Mouse (Mus musculus): ENCODE measurements around the gene Brk1. TPM values are rescaled to one million over a fixed set of nuclear protein-coding genes. Genes with fewer than 3 reads are reported as not detected.

Brk1 gene
- total RNA-seq (2021) = 100 to 1,000 TPM; 221 TPM
- long read RNA-seq, transcript Brk1-201 (3 exons, 1,095 nt) = major isoform, 171 of 283 reads
- long read RNA-seq, partial matches to known transcripts = 109 of 283 reads
- long read RNA-seq, other reads (novel, unspliced or antisense) = 3 of 283 reads

DNA sequence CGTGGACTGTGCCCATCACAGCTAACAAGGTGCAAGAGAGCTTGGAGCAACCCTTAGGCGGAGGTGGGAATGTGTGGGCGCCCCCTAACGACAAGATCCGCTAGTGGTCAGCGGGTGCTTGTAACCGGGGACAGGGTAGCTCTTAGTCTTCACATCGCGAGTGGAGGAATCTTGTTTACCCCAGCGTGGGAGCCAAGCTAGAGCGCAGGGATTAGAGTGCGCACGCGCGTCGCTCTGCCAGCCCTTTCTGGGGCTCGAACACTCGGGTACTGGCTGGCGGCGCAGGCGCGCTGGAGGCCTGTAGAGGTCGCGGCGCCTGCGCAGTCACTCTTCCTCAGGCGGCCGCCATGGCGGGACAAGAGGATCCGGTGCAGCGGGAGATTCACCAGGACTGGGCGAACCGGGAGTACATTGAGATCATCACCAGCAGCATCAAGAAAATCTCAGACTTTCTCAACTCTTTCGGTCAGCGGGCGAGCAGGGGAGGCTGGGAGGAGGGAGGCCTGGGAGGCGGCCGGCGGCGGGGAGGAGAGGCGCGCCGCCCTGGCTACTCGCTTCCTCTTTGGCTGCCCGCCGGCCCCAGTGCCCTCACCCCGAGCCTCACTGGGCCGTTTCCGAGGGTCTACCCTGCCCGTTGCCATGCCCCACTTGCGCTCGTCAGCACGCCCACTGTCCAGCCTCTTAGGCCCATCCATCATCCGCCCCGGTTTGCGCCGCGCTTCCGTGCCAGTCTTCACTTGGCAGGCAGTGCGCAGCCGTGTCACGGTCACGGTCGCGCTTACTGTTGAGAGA lies at the start of gene Brk1:
Gene Brk1 (plus strand): TSS at position 341 of the 792 bp plus-strand sequence.
- peak; percentile 87 to 90 for DNase-seq (ENCODE audit: low spot score in 2 of 2)

DNA sequence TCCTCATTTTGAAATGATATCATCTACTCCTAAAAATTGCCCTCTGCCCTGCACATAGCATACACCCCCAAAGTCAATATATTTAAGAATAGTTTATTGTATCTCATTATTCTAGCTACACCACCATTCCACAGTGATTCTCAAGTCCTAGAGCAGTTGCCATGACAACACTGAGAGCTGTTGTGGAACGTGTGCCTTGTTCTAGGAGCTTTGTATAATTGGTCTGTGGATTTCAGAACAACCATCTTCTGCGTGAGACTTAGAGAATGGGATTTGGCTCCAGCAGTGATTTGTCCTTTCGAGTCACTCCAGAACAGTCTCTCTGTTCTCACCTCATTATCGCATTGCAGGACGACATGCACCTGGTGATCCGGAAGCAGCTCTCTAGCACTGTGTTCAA lies 44.8 kb upstream of the Brk1 start:
- no peak for DNase-seq (ENCODE audit: low spot score in 2 of 2)

DNA sequence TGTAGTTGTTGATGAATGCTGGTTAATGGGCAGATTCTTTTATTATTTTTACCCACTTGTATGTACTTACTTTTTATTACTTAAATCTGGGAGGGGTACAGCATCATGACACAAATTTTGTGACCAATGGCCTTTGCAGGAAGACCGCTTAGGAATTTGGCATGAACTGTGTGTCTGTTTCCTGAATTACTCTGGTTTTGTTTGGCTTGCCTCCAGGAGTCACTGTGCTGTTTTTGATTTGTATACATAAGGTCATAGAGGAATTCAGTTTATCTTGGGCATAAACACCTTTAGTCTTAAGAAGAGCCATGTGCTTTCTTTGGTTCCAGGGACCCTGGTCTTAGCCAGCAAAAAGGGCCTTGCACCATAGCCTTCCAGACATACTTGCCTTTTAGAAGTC lies 40.0 kb upstream of the Brk1 start:
- no peak for DNase-seq (ENCODE audit: low spot score in 2 of 2)

DNA sequence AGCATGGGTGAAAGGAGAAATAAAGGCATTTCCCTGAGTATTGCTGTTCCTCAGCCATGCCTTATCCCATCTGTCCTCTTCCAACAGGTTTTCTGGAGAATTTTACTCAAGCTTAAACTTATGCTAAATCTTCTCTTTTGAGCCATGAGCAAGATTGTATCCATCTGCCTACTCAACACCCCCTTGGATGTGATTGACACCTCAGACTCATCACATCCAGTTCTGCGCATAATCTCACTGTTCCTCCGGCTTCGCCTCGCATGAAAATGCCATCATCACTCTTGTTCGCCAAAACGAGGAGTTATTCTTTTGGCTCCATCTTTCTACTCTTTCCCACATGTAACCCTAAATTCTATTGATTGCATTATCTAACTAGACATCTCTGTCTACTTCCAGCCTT lies 28.5 kb upstream of the Brk1 start:
- DNase-seq (ENCODE audit: low spot score in 2 of 2) = no peak

DNA sequence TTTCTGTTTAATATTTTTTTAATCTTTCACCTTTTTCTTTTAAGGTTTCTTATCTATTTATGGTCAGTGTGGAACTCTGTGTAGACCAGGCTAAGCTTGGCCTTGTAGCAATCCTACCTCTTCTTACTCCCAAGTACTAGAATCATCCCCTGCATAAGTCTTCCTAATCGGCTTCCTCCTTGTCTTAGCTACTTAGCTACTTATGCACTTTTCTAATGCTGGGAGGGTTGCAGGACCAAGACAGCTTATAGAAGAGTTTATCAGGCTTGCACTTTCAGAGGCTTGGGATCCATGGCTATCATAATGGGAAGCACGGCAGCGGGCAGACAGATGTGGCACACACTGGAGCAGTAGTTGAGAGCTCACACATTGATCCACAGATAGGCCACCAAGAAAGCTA lies 25.3 kb upstream of the Brk1 start:
- no peak for DNase-seq (ENCODE audit: low spot score in 2 of 2)

DNA sequence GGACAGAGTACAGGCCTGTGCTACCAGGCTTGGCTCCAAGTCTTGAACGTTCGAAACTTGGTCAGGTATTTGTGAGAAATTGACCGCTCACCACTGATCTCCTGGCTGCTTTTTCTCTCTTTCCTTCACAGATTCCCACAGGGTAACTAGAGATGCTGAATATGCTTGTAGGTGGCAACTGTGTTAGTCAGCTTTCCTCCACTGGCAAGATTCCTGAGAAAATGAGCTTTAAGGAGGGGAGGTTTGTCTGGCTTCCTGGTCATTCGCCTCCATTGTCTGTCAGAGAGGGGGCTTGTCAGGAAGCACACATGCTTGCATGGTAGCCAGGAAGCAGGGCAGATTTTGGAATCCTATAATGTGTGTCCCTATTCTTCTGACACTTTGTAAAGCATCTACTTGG lies 21.5 kb upstream of the Brk1 start:
- DNase-seq (ENCODE audit: low spot score in 2 of 2) = no peak

DNA sequence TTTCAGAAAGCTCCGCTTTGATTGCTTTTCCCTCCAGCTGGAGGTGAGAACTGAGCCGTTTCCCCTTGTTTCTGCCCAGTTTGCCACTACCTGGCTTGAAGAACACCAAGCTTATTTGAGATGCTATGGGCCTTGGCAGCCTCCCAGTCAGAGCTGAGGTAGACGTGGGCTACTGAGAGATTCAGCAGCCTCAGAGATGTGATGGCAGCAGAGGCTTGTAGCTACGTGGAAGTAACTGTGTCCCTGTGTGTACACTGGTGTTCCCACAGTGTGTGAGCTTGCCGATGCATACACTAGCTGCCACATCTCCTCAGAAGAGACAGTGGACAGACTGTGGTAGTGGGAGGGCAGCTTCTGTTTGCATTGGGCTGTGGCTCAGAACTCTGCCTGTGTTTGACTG lies 19.5 kb upstream of the Brk1 start:
- no peak for DNase-seq (ENCODE audit: low spot score in 2 of 2)

DNA sequence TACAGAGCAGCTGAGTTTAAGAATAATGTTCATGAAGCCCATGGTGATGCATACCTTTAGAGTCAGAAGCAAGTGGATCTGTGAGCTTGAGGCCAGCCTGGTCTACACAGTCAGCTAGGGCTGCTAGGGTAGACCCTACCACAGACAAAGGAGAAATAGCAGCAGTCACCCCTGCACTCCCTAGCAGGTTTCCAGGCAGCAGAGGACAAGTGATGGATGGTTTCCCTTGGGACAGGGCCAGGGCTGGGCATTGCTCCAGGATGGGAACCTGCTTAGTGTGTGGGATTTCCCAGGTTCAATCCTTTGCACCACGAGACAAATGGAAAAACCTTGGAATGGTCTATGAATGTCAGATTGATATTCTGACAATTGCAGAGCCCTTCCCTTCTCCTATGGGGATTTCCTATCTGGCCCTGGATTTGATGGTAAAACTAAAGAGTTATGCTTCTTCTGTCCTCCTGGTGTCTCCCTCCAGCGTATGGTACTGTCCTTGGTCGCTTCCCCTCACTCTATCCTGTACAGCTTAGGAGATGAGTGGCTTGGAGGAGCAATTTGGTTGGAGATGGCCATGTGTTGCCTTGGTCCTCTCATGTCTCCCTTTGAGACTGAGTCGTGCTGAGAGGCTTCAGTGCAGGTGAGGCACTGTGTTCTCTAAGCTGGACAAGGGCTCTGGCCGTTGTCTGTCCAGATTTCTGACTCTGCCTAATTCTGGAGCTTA lies 17.9 kb upstream of the Brk1 start:
- DNase-seq (ENCODE audit: low spot score in 2 of 2) = peak in 1 of 2 experiments; percentile 32

DNA sequence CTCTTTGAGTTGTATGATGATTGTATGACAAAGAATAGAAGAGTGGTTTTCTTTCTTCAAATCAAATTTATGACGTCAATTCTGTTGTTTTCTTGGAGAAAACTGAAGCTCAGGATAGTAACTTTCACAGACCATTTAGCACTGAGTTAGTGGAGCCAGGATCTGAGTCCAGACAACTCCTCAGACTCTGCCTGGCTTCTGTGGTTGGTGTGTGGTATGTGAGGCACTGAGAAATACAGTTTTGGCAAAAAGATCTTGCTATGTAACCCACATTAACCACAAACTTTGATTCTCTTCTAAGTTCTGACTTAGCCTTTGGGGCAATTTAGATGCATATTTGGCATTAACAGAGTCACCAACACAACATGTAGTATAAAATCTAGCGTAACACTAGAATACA lies 11.9 kb upstream of the Brk1 start:
- DNase-seq (ENCODE audit: low spot score in 2 of 2) = no peak

DNA sequence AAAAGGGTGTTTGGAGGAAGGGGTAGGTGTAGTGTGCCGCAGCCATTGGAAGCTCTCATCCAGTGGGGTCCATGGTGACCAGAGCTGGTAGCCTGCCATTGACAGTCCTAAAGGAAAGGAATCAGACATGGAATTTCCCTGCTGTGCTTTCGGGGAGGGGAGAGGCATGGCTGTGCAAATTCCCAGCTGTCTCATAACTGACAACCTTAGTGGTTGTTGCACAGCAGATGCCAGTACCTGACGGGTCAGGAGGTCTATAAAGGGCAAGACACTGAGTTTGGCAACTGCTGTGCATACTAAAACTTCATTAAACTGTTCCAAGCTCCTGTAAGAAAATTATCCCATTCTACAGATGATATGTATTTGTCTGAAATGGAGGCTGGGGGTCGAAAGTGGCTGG lies 6.6 kb upstream of the Brk1 start:
- no peak for DNase-seq (ENCODE audit: low spot score in 2 of 2)

DNA sequence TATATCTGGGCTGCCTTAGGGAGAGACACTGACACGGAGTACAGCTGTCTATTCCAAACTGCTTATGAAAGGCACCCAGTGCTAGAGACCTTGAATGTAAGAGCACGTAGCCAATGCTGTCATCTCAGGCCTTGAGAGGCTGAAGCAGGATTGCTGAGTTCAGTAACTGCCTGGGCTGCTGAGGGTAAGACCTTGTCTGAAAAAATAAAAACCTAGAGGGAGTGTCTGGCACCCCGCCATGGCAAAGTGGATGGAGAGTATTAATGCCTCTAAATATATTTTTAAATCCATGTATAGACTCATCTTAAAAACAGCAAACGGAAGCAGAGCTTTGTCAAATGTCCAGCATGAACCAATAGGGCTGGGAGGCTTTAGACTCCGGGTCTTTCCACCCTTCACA lies 4.7 kb upstream of the Brk1 start:
- no peak for DNase-seq (ENCODE audit: low spot score in 2 of 2)

DNA sequence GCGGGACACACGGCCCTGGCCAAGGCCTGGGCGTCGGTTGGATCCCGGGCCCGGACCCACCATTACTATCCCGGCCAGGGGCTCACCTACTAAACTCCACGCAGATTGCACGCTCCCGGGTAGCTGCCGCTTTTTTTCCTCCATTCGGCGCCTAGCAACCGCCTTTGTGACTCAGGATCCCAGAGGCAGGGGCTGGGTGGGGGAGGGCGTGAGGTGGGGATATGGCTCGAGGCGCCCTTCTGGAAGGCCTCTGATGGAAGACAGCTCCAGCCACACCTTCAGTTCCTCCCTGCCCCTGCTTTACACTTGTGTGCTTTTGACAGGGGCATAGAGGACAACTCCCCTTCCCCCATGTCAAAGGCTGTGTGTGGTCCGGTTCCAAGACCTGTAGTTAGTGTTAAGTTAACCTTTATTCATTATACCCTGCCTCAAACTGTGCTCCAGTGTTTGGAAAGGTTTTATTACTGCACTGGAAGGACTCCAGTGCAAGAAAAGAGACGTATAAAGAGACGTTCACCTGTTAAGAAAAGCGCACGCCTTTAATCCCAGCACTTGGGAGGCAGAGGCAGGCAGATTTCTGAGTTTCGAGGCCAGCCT lies 3.9 kb upstream of the Brk1 start, which contains the start of gene Fancd2os:
Gene Fancd2os (minus strand): TSS at position 173 of the 597 bp plus-strand sequence.
- DNase-seq (ENCODE audit: low spot score in 2 of 2) = no peak

DNA sequence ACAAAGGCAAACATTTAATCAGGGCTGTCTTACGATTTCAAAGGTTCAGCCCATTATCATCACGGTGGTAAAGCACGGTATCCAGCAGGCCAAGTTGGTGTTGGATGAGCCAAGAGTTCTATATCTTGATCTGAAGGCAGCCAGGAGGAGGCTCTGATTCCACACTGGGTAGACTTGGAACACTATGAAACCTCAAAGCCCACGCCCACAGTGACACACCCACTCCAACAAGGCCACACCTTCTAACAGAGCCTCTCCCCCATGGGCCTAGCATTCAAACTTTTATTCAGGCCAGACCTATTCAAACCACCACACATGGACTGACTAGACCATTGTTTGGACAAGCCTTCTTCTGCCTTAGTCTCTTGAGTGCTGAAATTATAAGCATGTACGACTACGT lies 1.8 kb upstream of the Brk1 start:
- DNase-seq (ENCODE audit: low spot score in 2 of 2) = no peak

DNA sequence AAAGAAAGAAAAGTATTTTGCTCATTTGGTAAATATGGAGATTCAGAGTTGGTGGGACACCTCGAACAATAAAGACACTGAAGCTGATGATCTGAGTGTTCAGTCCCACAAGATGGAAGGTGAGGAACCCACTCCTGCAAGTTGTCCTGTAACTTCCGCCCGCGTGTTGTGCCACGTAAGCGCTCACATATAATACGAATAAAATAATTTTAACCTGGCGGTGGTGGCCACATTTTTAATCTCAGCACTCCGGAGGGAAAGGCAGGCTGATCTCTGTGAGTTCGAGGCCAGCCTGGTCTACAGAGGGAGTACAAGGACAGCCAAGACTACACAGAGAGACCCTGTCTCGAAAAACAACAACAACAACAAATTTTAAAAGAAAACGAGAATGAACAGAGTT lies 579 bp upstream of the Brk1 start:
- peak in 1 of 2 experiments; percentile 18 for DNase-seq (ENCODE audit: low spot score in 2 of 2)

DNA sequence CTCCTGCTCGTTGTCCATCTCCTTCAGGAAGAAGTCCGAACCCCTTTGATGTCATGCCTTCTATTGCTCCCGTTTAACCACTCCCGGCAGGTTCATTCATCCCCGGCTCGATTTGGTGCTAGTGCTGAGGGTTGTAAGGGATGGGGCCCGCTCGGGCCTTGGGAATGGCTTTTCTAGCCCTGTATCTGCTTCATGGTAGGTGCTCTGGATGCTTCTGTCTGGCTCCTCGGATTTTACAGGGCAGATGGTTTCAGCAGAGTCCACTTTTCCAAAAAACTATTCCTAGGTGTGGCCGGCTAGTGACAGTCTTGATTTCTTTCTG lies 613 bp downstream of the Brk1 start:
- no peak for DNase-seq (ENCODE audit: low spot score in 2 of 2)

DNA sequence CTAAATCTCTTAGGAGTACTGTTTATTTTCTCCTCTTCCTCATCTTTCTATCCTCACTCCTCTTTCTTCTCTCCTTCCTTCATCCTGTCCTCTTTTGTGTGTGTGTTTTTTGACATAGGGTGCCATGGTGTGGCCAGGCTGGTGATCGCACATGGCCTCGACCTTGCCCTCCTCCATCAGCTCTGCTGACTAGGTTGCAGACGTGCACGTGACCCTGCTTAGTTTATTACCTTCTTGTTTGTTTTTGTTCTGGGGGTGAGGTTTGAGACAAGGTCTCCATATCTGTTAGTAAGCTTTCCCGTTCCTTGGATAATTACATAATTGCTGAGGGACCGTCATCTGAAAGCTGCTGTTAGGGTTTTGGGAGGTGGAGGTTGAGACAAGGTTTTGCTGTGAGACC lies 4.3 kb downstream of the Brk1 start:
- no peak for DNase-seq (ENCODE audit: low spot score in 2 of 2)

DNA sequence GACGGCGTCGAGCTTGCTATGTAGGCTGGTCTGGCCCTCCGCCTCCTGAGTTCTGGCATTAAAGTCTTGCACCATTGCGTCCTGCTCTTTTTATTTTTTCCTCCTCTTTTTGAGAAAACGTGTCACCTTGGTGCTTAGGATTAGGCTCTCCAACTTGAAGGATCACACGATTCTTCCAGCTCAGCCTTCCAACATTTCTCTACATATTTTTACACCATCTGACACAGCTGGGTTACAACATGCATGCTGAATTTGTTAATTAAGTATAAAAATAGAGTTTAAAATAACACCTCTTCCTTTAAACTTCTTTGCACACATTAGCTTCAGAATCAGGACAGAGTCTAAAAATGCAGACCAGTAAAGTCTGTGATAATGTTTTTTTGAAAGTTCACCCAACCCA lies 4.7 kb downstream of the Brk1 start:
- no peak for DNase-seq (ENCODE audit: low spot score in 2 of 2)

DNA sequence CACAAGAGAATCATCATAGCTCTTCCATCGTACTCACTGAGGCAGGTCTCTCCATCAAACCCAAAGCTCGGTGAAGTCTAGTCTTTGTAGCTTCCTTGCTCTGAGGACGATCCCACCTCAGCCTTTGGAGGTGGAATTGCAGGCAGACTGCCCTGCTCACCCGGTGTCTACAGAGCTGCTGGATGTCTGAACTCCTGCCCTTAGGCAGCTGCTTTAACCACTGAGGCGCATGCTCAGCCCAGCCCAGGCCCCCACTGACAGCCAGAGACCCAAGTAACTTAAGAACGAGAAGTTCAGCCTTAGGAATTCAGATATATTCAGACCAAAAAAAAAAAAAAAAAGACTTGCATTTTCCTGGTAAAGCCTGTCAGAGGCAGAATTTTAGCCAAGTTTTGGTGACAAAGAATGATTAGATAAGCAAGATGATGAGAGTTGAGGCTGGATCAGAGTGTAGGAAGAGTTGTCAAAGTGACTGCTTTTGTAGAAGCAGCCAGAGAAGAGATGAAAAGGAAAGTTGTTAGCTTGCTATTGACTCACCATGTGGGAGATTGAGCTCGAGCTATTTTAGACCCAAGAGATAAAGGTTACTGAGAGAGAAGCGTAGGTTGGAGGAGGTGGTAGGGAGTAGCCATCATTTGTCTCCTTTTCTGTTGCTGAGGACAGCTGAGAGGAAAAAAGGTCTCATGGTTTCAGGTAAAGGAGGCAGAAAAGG lies 7.8 kb downstream of the Brk1 start:
- no peak for DNase-seq (ENCODE audit: low spot score in 2 of 2)

DNA sequence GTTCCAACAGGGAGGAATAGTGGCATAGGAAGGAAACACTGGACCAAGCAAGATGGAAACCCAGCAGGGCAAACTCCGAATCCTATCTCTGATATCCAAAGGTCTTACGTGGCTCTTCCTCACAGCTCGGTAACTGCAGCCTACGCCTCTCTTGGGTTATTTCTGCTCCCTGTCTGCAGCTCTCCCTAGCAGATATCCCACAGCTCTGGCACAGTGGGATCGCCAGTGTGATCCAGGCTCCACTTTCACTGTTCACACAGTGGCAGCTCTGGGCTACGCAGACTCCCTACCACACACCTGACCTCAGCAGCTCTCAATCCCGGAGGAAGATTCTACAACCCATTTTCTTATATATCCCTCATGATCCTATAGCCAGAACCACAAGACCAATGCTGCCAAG lies 9.6 kb downstream of the Brk1 start:
- DNase-seq (ENCODE audit: low spot score in 2 of 2) = no peak

DNA sequence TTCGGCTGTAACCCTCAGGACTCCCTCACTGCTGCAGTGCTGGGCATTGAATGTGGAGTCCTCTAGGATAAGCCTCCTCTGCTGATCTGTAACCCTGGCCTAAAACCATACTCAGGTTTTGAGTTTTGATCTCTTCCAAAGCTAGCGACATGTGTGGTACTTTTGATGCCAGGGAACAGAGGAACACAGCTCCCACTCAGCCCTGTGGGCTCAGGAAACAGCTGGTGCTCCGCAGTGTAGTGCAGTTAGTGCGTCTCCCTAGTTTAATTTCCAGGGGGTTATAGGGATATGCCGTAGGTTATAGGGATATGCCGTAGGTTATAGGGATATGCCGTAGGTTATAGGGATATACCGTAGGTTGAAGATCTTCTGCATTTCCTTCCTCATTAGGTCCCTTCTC lies 10.4 kb downstream of the Brk1 start:
- DNase-seq (ENCODE audit: low spot score in 2 of 2) = no peak

DNA sequence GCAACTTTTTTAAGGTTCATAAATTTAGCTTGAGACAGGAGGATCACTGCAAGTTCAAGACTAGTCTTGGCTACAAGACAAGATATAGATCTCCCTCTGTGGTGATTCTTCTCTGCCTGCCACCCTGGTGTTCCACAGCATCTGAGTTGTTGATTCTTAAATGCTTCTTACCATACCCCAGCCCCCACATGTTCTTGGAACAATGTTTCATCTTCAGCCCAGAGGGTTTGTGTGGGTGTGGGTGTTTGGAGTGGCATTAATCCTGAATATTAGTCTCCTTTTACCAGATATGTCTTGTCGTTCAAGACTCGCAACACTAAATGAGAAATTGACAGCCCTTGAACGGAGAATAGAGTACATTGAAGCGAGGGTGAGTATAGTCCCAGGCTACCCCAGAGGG lies 10.9 kb downstream of the Brk1 start:
- no peak for DNase-seq (ENCODE audit: low spot score in 2 of 2)

DNA sequence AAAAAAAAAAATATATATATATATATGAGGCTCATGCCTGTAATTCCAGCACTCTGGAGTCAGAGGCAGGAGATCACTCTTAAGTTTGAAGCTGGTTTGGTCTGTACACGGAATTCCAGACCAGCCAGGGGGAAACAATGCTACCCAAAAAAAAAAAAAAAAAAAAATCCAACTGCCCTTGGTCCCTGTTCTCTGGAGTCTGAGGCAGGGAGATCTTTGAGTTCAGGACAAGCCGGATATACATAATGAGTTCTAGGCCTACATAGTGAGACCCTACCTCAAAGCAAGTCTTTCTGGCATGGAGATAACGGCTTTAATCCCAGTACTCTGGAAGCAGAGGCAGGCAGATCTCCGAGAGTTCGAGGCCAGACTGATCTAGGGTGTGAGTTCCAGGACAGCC lies 18.8 kb downstream of the Brk1 start:
- DNase-seq (ENCODE audit: low spot score in 2 of 2) = no peak

All from layer of hippocampus, postnatal 10 days (tissue).